Mouse (Mus musculus): ENCODE measurements around the gene Park7.

DNA sequence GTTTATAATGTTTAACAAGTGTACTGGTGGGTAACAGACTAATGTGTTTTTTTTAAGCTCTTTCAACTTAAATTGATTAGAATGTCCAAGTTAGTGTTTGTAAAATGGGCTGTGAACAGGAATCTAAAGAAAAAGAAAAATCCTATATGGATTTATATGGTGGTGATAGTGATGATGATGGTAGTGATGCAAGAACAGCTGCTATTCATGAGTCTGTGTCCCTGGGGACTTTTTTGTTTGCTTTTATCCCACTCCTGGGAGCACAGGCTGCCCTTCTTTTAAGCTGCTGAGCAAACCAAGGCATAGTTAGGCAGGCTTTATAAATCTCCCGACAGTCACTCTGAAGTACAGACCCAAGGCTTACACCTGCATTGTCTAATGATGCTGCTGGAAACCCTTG lies 19.3 kb upstream of the Park7 start:
- no peak for TF ChIP-seq CTCF (IDR thresholded peaks at IDR 0.05; ENCODE audit: extremely low read depth, insufficient read length, insufficient replicate concordance, low read depth, low read length)
- no peak for TF ChIP-seq POLR2A (IDR thresholded peaks at IDR 0.05; ENCODE audit: low read depth, low read length)

Data from small intestine, adult 2 months (tissue).